Mouse (Mus musculus) erythroblast, adult 5-6 weeks (primary cell): ENCODE measurements around the gene 2610008E11Rik. TPM values are rescaled to one million over a fixed set of nuclear protein-coding genes. Genes with fewer than 3 reads are reported as not detected.
"Not testable (repeated sequence)": the region's sequence is repeated elsewhere in the genome, so short reads cannot be mapped to it uniquely, and the experiment has no call there.

Source experiments
- ATAC-seq: replicated peaks from 2 replicates; pipeline ENCODE4 v1.8.0; 2016; ENCODE audit warnings: moderate number of reproducible peaks, mild to moderate bottlenecking, moderate TSS enrichment, inconsistent platforms; ENCODE audit not compliant: poor library complexity, low FRiP score, severe bottlenecking
- total RNA-seq, 2 experiments: library from RNA; stranded (forward) in 1 of 2; stranded (reverse) in 1 of 2; fragments of 150-400 nt in 1 of 2; fragments of 200-764, 138-1000 nt in 1 of 2; gene quantifications; 2 replicates each; pipeline versions ENCODE4 v1.2.3 to v1.2.4; 2015 to 2017; ENCODE audit warnings: low replicate concordance in 2 of 2

Gene 2610008E11Rik
- 4.0 and 8.4 TPM in 2 replicates for total RNA-seq (2015; ENCODE audit: low replicate concordance)
- 5.3 and 12.1 TPM in 2 replicates for total RNA-seq (2017; ENCODE audit: low replicate concordance)

DNA sequence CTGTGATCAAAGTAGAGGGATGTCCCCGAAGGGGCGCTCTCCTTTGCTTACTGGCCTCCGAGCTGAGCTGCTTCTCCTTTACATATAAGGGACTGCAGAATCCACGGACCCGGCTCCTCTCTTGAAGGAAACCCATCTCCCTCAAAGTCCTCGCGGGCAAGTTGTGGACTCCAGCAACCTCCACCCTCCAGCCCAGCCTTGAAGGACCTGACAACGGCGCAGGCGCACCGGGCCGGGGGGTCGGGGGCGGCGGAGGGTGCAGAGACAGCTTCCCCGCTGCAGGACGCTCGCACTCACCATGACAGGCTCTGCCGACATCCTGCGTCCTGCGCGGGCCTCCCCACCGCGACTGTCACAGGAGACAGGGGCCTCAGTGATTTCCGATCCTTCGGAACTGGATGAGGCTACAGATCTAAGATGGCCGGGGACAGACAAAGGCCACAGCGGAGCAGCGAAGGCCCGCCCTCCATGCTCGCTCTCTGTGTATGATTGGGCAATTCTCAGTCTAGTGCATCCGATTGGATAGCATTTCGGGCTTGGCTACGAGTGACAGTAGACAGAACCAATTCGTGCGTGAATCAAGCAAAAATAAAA is at the start of gene 2610008E11Rik:
TSS of gene 2610008E11Rik (minus strand) at position 440 of the 594 bp plus-strand sequence.
- peak; percentile 100 for ATAC-seq

DNA sequence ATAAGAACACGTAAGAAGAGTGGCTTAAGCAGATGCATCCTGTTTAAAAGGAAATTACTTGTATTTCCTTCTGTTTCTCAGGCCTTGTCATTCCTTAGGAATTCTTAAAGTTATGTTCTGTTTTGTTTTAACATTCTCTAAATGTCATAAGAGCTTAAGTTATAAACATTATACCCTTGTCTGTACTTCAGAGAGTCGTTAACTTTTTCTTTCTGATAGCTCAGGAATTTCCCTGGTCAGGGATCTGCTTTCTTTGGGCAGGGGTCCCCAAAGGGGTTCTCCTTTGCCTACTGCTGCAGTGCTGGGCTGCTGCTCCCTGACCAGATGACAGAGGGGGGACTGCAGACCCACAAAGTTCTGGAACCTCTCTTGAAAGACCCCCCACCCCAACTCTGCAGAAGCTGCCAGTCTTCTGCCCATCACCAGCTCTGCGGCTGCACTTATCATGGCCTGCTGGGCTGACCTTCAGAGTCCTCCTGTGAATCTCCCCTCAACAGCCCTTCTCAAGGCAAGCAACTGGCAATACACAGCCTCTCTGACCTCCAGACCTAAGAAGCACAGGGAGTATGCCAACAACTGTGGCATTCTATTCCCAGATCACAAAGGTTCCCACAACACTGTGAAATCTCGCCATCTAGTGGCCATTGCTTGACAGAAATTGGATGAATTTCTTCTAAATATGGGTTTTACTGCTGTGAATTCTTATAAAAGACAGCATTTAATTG is 18.9 kb upstream of the 2610008E11Rik start:
- ATAC-seq = no peak

DNA sequence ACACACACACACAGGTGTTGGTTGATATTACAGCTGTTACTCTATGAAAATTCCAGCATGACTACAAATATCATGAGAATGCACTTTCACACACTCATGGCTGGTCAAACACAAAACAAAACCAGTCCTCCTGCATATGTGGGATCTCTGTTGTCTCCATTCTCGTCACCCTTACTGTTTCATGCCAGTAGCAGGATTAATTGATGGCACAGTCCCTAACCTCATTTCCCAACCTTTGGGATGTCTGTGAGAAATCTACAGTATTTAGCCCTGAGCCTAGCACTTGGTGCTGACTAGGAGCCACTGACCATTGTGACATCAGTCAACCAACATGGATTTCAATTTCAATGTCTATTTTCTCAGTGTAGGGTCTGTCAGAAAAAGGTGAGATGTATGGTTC is 17.7 kb upstream of the 2610008E11Rik start:
- no peak for ATAC-seq

DNA sequence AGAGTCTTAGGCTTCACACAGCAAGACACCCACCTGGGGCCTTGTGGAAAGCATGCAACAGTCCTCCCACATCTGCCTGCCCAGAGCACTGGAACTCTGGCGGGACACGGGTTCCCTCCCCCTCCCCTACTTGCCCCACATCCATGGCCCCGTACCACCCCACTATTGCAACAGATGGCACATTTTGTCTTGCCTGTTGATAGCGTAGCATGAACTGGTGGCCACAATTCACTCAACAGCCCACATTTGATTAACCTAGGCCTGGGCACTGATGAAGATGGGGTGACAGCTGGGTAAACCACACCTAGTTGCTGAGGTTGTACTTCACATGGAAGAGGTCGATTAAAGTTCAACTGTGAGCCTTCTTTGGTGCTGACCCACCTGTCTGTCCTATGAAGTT is 13.1 kb upstream of the 2610008E11Rik start:
- ATAC-seq = no peak

DNA sequence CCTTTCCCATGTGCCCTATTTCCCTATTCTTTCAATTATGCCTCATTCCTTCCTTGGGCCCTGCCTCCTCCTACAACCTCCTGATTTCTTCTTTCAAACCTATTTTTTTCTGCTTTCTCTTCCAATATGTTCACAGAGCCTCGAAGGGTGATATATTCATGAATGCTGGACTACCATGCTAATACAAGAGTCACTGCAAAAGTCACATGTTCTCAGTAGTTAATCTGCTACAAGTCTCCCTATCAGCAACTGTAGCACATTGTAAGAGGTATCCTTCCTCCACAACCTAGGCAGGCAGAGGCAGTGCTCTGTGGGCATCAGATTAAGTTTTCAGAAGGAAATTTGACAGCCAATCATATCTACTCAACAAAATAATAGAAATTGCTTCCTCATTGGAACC is 11.8 kb upstream of the 2610008E11Rik start:
- no peak for ATAC-seq

DNA sequence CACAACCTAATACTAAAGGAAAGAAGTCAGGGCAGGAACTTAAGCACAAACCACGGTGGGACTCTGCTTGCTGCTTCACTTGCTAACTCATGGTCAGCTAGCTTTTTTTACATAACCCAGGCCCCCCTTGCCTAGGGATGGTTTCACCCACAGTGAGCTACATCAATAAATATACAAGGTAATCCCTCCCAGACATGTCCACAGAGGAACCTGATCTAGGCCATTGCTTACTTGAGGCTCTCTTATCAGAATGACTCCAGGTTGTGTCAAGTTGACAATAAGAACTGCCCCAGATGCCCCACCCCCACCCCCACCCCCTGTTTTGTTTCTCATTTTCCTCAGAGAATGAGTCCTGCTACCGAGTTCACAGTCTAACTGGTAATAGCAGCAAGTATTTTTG is 10.1 kb upstream of the 2610008E11Rik start:
- no peak for ATAC-seq

DNA sequence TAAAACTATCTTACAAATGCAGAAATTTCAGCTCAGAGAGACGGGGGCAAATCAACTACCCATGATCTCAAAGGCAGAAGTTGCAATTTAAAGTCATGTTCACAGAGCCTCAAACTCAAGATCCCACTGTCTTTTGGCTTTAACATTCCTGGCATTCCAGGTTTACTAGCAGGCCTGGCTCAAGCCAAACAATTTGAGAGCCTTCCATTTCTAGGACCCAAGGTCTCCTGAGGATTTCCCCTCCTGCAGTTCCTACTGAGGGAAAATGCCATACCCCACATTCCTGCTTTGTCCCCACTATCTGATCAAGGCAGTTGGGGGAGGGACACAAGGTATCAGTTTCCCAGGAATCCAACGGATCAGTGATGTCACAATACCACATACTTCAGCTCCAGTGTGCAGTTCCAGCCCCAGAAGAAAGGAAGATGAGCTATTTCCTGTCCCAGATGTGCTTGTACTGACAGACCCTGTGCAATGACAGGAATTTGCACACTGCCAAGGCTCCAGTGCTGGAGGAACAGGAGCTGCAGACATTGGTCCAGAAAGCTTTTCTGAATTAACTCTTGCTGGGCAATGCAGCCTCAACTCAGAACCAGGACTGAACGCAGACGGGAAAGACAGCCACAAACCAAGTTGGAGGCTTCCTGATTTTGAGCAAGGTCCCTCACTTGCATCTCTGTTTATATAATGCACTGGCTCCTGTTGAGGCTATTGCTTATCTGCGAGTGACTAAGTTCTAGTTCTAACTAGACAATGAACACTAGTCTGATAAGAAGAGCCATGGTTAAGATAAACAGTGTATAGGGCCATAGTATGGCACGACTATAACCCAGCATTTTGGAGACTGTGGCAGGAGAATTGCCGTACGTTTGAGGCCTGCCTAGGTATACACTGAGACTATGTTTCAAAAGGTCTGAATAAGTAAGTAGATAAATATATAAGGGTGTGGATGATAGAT is 9.2 kb upstream of the 2610008E11Rik start:
- ATAC-seq = no peak

DNA sequence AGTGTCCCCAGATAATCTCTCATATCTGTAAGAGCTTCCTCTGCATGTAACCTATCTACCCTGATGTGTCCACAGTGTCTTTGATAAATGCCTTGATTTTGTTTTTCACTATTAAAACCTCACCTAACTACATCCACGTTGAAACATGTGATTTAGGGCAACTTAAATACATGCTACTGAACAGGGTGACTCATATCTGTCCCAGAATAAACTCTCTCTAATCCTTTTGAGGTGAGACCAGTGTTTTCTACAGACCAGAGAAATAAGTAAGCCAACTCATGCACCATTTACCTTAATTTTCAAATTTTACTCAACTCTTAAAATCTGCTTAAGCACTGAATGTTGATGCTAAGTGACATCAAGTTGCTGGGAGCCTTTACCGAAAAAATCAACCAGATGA is 694 bp downstream of the 2610008E11Rik start:
- ATAC-seq = no peak

DNA sequence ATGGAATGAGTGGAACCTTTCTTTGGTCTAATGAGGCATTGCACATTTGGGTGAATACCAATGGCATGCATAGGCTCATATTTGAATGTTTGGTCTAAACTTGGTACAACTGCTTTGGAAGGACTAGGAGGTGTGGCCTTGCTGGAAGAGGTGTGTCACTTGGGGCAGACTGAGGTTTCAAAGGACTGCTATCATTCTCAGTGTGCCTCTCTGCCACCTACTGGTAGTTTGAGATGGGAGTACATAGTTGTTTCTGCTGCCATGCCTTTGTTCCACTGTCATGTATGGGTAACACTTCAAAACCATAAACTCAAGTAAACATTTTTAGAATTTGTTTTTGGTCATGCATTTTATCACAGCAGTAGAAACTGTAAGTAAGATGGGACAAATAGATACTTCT is 5.7 kb downstream of the 2610008E11Rik start:
- no peak for ATAC-seq

DNA sequence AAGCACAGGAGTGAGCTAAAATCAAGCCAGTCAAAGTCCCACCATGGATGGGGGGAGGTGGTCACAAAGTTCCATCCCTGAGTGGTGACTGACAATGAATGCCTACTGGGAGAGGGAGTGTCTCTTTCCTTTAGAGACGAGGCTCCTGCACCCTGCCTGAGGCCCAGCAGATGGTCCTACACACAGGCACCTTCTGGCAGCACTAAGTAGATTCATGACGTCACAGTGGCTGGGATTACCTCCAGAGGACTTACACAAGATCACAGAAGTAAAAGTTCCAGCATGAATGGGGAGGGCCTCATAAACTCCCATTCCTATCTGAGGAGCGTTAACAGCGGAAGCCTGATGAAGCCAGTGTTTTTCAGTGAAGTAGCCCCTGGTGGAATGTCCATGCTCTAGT is 8.4 kb downstream of the 2610008E11Rik start:
- ATAC-seq = no peak

DNA sequence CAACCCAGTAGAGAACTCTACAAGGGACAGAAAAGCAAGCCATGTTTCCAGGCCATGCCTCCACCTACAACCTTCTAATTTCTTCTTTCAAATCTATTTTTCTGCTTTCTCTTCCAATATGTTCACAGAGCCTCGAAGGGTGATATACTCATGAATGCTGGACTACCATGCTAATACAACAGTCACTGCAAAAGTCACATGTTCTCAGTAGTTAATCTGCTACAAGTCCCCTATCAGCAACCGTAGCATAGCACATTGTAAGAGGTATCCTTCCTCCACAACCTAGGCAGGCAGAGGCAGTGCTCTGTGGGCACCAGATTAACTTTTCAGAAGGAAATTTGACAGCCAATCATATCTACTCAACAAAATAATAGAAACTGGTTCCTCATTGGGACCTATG is 10.8 kb downstream of the 2610008E11Rik start:
- no peak for ATAC-seq

DNA sequence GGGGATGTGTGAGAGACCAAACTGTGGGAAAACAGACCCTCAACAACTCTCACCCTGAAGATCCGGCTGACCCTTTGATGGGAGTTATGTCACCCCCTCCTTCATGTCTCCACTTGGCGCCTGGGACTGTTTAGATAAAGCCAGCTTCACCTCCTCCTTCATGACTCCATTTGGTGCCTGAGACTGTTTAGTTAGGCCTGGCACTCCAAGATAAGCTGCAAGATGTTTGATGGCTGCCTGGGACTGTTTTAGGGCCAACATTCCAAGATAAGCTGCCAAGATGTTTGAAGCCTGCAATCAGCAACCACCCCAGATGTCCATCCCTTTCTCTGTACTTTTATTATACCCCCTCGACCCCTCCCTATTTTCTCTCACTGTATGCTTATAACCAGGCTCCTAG is 40.0 kb downstream of the 2610008E11Rik start:
- not testable (repeated sequence) for ATAC-seq

DNA sequence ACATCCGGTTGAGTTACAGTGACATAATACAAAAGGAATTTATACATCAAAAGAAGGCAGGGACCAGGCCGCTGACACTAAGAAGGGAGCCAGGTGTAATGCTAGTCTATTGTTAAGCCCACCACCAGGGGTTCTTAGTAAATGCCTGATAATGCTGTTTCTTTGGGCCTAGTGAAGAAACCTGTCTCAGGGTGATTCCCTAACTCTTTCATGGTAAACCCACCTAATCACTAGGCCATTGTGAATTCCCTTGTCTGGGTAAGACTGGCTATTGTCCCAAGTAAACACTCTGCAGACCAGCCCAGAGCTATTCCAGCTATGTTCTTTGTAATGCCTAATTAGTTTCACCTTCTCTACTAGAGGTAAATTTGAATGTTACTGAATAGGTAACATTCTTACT is 54.9 kb downstream of the 2610008E11Rik start:
- not testable (repeated sequence) for ATAC-seq

DNA sequence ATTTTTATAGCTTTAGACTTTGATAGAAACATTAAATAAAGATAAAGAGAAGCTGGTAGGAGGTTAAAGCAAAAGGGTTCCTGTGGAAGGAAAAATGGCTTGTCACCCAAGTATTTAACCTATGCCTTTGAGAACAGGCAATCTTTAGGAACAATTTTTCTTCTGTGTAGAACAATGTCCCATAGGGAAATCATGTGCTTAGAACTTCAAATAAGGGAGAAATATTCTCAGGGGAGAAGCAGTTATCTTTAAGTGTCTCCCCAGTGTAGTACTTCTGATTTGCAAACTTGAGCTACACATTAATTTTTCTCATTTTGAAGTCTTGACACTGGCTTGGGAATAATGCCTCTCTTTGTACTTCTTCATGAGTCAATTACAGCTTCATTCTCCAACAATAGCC is 69.0 kb downstream of the 2610008E11Rik start, which contains the start of gene Olfr57:
TSS of gene Olfr57 (plus strand) at position 301 of the 400 bp plus-strand sequence.
- ATAC-seq = no peak

Other genes starting within 250 kb of the 2610008E11Rik start
- gene Olfr1356, start 245.4 kb downstream of the 2610008E11Rik start, total RNA-seq (2015; ENCODE audit: low replicate concordance) = not detected in 2 replicates
- not detected in 2 replicates for gene Olfr1356, start 245.4 kb downstream of the 2610008E11Rik start, total RNA-seq (2017; ENCODE audit: low replicate concordance)
- not detected in 2 replicates for gene Olfr1355, start 222.1 kb downstream of the 2610008E11Rik start, total RNA-seq (2015; ENCODE audit: low replicate concordance)
- gene Olfr1355, start 222.1 kb downstream of the 2610008E11Rik start, total RNA-seq (2017; ENCODE audit: low replicate concordance) = not detected in 2 replicates
- not detected in 2 replicates for gene Olfr1354, start 184.4 kb downstream of the 2610008E11Rik start, total RNA-seq (2015; ENCODE audit: low replicate concordance)
- gene Olfr1354, start 184.4 kb downstream of the 2610008E11Rik start, total RNA-seq (2017; ENCODE audit: low replicate concordance) = not detected in 2 replicates
- gene Olfr8, start 147.0 kb downstream of the 2610008E11Rik start, total RNA-seq (2015; ENCODE audit: low replicate concordance) = not detected in 2 replicates
- gene Olfr8, start 147.0 kb downstream of the 2610008E11Rik start, total RNA-seq (2017; ENCODE audit: low replicate concordance) = not detected in 2 replicates
- not detected in 2 replicates for gene Olfr1353, start 134.3 kb downstream of the 2610008E11Rik start, total RNA-seq (2015; ENCODE audit: low replicate concordance)
- gene Olfr1353, start 134.3 kb downstream of the 2610008E11Rik start, total RNA-seq (2017; ENCODE audit: low replicate concordance) = not detected in 2 replicates
- not detected in 2 replicates for gene Olfr1352, start 116.5 kb downstream of the 2610008E11Rik start, total RNA-seq (2015; ENCODE audit: low replicate concordance)
- gene Olfr1352, start 116.5 kb downstream of the 2610008E11Rik start, total RNA-seq (2017; ENCODE audit: low replicate concordance) = 0.51 TPM in 1 of 2 replicates, not detected in the other
- gene Olfr1351, start 85.1 kb downstream of the 2610008E11Rik start, total RNA-seq (2015; ENCODE audit: low replicate concordance) = not detected in 2 replicates
- gene Olfr1351, start 85.1 kb downstream of the 2610008E11Rik start, total RNA-seq (2017; ENCODE audit: low replicate concordance) = not detected in 2 replicates
- gene Olfr57, start 68.9 kb downstream of the 2610008E11Rik start, total RNA-seq (2015; ENCODE audit: low replicate concordance) = not detected in 2 replicates
- not detected in 2 replicates for gene Olfr57, start 68.9 kb downstream of the 2610008E11Rik start, total RNA-seq (2017; ENCODE audit: low replicate concordance)
- not detected in 2 replicates for gene Vmn2r80, start 51.2 kb upstream of the 2610008E11Rik start, total RNA-seq (2015; ENCODE audit: low replicate concordance)
- gene Vmn2r80, start 51.2 kb upstream of the 2610008E11Rik start, total RNA-seq (2017; ENCODE audit: low replicate concordance) = not detected in 2 replicates
- not detected in 2 replicates for gene Vmn2r81, start 150.1 kb upstream of the 2610008E11Rik start, total RNA-seq (2015; ENCODE audit: low replicate concordance)
- not detected in 2 replicates for gene Vmn2r81, start 150.1 kb upstream of the 2610008E11Rik start, total RNA-seq (2017; ENCODE audit: low replicate concordance)